Mouse (Mus musculus): ENCODE results near the gene Hs6st3.

DNA sequence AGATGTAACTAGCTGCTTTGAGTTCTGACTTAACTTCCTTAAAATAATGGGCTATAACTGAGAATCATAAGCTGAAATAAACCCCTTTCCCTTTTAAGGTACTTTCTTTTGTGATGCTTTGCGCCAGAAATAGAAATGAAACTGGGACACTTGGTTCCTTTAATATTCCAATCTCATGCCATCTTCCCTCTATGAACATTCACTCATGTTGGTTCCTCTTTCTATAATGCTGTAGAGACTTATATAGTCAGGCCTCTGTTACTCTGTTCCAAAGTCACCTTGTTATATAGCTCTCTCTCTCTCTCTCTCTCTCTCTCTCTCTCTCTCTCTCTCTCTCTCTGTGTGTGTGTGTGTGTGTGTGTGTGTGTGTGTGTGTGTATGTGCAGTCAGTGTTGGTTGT, 504.7 kb downstream of the Hs6st3 start:
- TF ChIP-seq POLR2A (IDR thresholded peaks at IDR 0.05; ENCODE audit: insufficient read depth, low read length), result no peak
- TF ChIP-seq CTCF (IDR thresholded peaks at IDR 0.05; ENCODE audit: low read depth, low read length), result no peak
- TF ChIP-seq EP300 (IDR thresholded peaks at IDR 0.05; ENCODE audit: insufficient read depth, low read depth, low read length), result no peak

Measured in ES-Bruce4 (cell line).